In genomic region chr7:138824995-138825756, GRCm38 (mm10) we compare ENCODE assay signal across 23 mouse cellular contexts.
"Had no signal": no experiment of that assay in that cellular context is flagged by ENCODE, and none has a peak within 500 bp of the region (broad histone marks: within the 10 kb centered on the region; RNA-seq: fewer than 3 reads in every experiment).

No protein-coding gene starts in this region.

- H3K9me3 ChIP-seq: hindbrain, embryonic 13.5 days; hindbrain, embryonic 15.5 days; kidney, embryonic 15.5 days; limb, embryonic 13.5 days; limb, embryonic 15.5 days; liver, embryonic 12.5 days had no signal

- H3K4me2 ChIP-seq: heart, embryonic 11.5 days; hindbrain, embryonic 13.5 days; hindbrain, embryonic 15.5 days; kidney, embryonic 15.5 days; limb, embryonic 13.5 days; limb, embryonic 15.5 days; liver, embryonic 12.5 days had no signal

- H3K27ac ChIP-seq: heart, adult 2 months; hindbrain, embryonic 13.5 days; hindbrain, embryonic 15.5 days; hindbrain, postnatal 0 days; kidney, embryonic 15.5 days; kidney, postnatal 0 days; limb, embryonic 13.5 days; limb, embryonic 15.5 days; liver, embryonic 12.5 days; liver, embryonic 14.5 days had no signal

- H3K4me1 ChIP-seq: hindbrain, embryonic 13.5 days; hindbrain, embryonic 15.5 days; kidney, embryonic 15.5 days; liver, embryonic 12.5 days had no signal

- H3K4me3 ChIP-seq: heart, adult 2 months; hindbrain, embryonic 13.5 days; hindbrain, embryonic 15.5 days; kidney, embryonic 15.5 days; limb, embryonic 13.5 days; limb, embryonic 15.5 days; liver, embryonic 12.5 days had no signal

- DNase-seq: gastrocnemius, postnatal 14 days; gastrocnemius, postnatal 36 days; heart, adult 2 months; heart, postnatal 10 days; heart, postnatal 4 days; kidney, adult 11 months; kidney, adult 2 months; kidney, adult 9 months; kidney, postnatal 14 days; kidney, postnatal 36 days; layer of hippocampus, adult 9-11 months; layer of hippocampus, postnatal 36 days had no signal

- H3K36me3 ChIP-seq: hindbrain, embryonic 13.5 days; hindbrain, embryonic 15.5 days; kidney, embryonic 15.5 days; limb, embryonic 13.5 days; limb, embryonic 15.5 days; liver, embryonic 12.5 days had no signal

- ATAC-seq: hindbrain, postnatal 0 days; intestine, embryonic 16.5 days; liver, embryonic 12.5 days had no signal

- H3K27me3 ChIP-seq: hindbrain, embryonic 13.5 days; limb, embryonic 13.5 days; limb, embryonic 15.5 days; liver, embryonic 12.5 days had no signal

- H3K9ac ChIP-seq: hindbrain, embryonic 13.5 days; hindbrain, embryonic 15.5 days; kidney, embryonic 15.5 days; limb, embryonic 13.5 days; limb, embryonic 15.5 days; liver, embryonic 12.5 days; liver, embryonic 14.5 days had no signal
